Comparison of ENCODE assay signal across 11 mouse cellular contexts in genomic region chr17:55971453-55971852, GRCm38 (mm10). TPM values are rescaled to one million over a fixed set of nuclear protein-coding genes. Genes with fewer than 3 reads are reported as not detected.
DNase-seq lines count a peak whose midpoint lies in the region; ATAC-seq and TF ChIP-seq lines count a peak whose summit lies in the region.
"Had no signal": no experiment of that assay in that cellular context is flagged by ENCODE, and none has a peak within 500 bp of the region (broad histone marks: within the 10 kb centered on the region; RNA-seq: fewer than 3 reads in every experiment).

No protein-coding gene starts in this region.

- no peak for DNase-seq in heart, postnatal 0 days (ENCODE audit: low spot score)
- DNase-seq in heart, postnatal 14 days: no peak
- no peak for DNase-seq in forebrain, embryonic 11.5 days (ENCODE audit: low spot score)
- DNase-seq in limb, embryonic 14.5 days (ENCODE audit: low spot score): no peak
- DNase-seq in adipocyte (ENCODE audit: low spot score): no peak
- DNase-seq in spleen, postnatal 36 days (ENCODE audit: low spot score in 2 of 2): no peak
- no peak for DNase-seq in kidney, postnatal 25 days
- DNase-seq: gastrocnemius, postnatal 10 days had no signal

- H3K4me2 ChIP-seq in heart, postnatal 0 days (ENCODE audit: low read depth, low read length): no peak overlapping the region
- H3K4me2 ChIP-seq in forebrain, embryonic 11.5 days (ENCODE audit: low read depth, low read length, severe bottlenecking): peak overlapping the region; percentile 91
- peak overlapping the region; percentile 90 for H3K4me2 ChIP-seq in limb, embryonic 14.5 days (replicated peaks; ENCODE audit: low read depth, low read length, severe bottlenecking)

- intact Hi-C loops in heart, postnatal 14 days (cut with DNase I): no loop called here

- peaks cover 11% of the 10 kb centered on the region; the same call in 1 of the 2 replicates for H3K4me1 ChIP-seq in heart, postnatal 0 days (ENCODE audit: control insufficient read depth, insufficient read depth)
- H3K4me1 ChIP-seq in cortical plate, adult 2 months (ENCODE audit: control insufficient read depth, insufficient read depth, low read length): peaks cover 5% of the 10 kb centered on the region
- peaks cover 13% of the 10 kb centered on the region for H3K4me1 ChIP-seq in forebrain, embryonic 11.5 days (replicated peaks; ENCODE audit: control insufficient read depth, insufficient read depth, low read length)
- peaks cover 6% of the 10 kb centered on the region; the same call in 1 of the 2 replicates for H3K4me1 ChIP-seq in limb, embryonic 14.5 days (ENCODE audit: control insufficient read depth, insufficient read depth, low read length)

- WGBS in heart, postnatal 0 days: 37% methylated on average over 22 of the region's 22 CpGs
- 23% methylated on average over 22 of the region's 22 CpGs for WGBS in forebrain, embryonic 11.5 days
- 28% methylated on average over 21 of the region's 22 CpGs for WGBS in limb, embryonic 14.5 days

- TF ChIP-seq EP300 in heart, postnatal 0 days (IDR thresholded peaks at IDR 0.05; ENCODE audit: low read depth): no peak

- no peak overlapping the region for H3K27ac ChIP-seq in heart, postnatal 0 days (ENCODE audit: low read depth)
- no peak overlapping the region for H3K27ac ChIP-seq in cortical plate, adult 2 months (ENCODE audit: insufficient read depth, low read length)
- H3K27ac ChIP-seq in forebrain, embryonic 11.5 days (ENCODE audit: low read depth, low read length): no peak overlapping the region
- H3K27ac ChIP-seq in limb, embryonic 14.5 days (replicated peaks; ENCODE audit: low read depth, low read length): no peak overlapping the region

- no peak overlapping the region for H3K4me3 ChIP-seq in heart, postnatal 0 days (ENCODE audit: low read depth, low read length)
- peak overlapping the region; percentile 44; the same call in 1 of the 2 replicates for H3K4me3 ChIP-seq in cortical plate, adult 2 months (ENCODE audit: insufficient read depth, low read length)
- H3K4me3 ChIP-seq in forebrain, embryonic 11.5 days (ENCODE audit: low read depth, low read length): peak overlapping the region; percentile 57
- peak overlapping the region; percentile 63 for H3K4me3 ChIP-seq in limb, embryonic 14.5 days (replicated peaks; ENCODE audit: low read length)
- H3K4me3 ChIP-seq: myocyte had no signal

- no peak for TF ChIP-seq POLR2A in cortical plate, adult 2 months (IDR thresholded peaks at IDR 0.05; ENCODE audit: extremely low read depth, insufficient read depth, low read length)
- no peak for TF ChIP-seq POLR2A in limb, embryonic 14.5 days (IDR thresholded peaks at IDR 0.05; ENCODE audit: borderline replicate concordance, extremely low read depth, insufficient read depth, insufficient read length)

- ATAC-seq in heart, postnatal 0 days (ENCODE audit: insufficient read depth, low read depth): no peak
- no peak for ATAC-seq in forebrain, embryonic 11.5 days (replicated peaks; ENCODE audit: low FRiP score)
- ATAC-seq in limb, embryonic 14.5 days (ENCODE audit: low FRiP score, low read depth): no peak

- TF ChIP-seq CTCF in heart, postnatal 0 days (IDR thresholded peaks at IDR 0.05; ENCODE audit: low read depth): no peak
- TF ChIP-seq CTCF in cortical plate, adult 2 months (IDR thresholded peaks at IDR 0.05; ENCODE audit: extremely low read depth, insufficient read depth, low read length): no peak

- peaks cover 15% of the 10 kb centered on the region for H3K27me3 ChIP-seq in heart, postnatal 0 days (ENCODE audit: control insufficient read depth, insufficient read depth, low read length)
- no peaks in the 10 kb centered on the region for H3K27me3 ChIP-seq in forebrain, embryonic 11.5 days (ENCODE audit: control insufficient read depth, insufficient read depth, low read length)
- H3K27me3 ChIP-seq in limb, embryonic 14.5 days (ENCODE audit: control insufficient read depth, insufficient read depth, low read length): no peaks in the 10 kb centered on the region

- peaks cover 14% of the 10 kb centered on the region for H3K36me3 ChIP-seq in heart, postnatal 0 days (replicated peaks; ENCODE audit: control insufficient read depth, insufficient read depth, low read length)
- H3K36me3 ChIP-seq in forebrain, embryonic 11.5 days (ENCODE audit: control insufficient read depth, insufficient read depth, low read length): no peaks in the 10 kb centered on the region
- peaks cover 23% of the 10 kb centered on the region for H3K36me3 ChIP-seq in limb, embryonic 14.5 days (ENCODE audit: control insufficient read depth, insufficient read depth, low read length)

- 0 out of 2 replicates have a peak overlapping the region, but pooled peaks have one; percentile 18 for H3K9ac ChIP-seq in heart, postnatal 0 days (replicated peaks; ENCODE audit: low read depth, low read length)
- peak overlapping the region; percentile 85 for H3K9ac ChIP-seq in forebrain, embryonic 11.5 days (ENCODE audit: low read length)
- peak overlapping the region; percentile 80; the same call in 1 of the 2 replicates for H3K9ac ChIP-seq in limb, embryonic 14.5 days (ENCODE audit: low read depth, low read length, severe bottlenecking)

- no peaks in the 10 kb centered on the region for H3K9me3 ChIP-seq in heart, postnatal 0 days (replicated peaks; ENCODE audit: control insufficient read depth, low read length)
- no peaks in the 10 kb centered on the region for H3K9me3 ChIP-seq in forebrain, embryonic 11.5 days (ENCODE audit: control insufficient read depth, low read length)
- H3K9me3 ChIP-seq in limb, embryonic 14.5 days (ENCODE audit: control insufficient read depth, low read length): no peaks in the 10 kb centered on the region
- H3K9me3 ChIP-seq: G1E had no signal

RNA-seq across cellular contexts. Expression of gene Shd, which starts 1.2 kb away (rescaled TPM):
- total RNA-seq in heart, postnatal 0 days (2014; rRNA removed; ENCODE audit: low replicate concordance): 7.5 and 11.7 TPM in 2 replicates
- polyA plus RNA-seq in heart, postnatal 0 days (2015; fragmentation: Nextera tagmentation; extraction: Ambion mirVana): 5.0 and 5.7 TPM in 2 replicates
- 1 to 10 TPM; 1.3 to 3.1 TPM for total RNA-seq in heart, postnatal 14 days (2021)
- polyA plus RNA-seq in cortical plate, adult 2 months (2012; rRNA removed): 74.8 and 83.5 TPM in 2 replicates
- 65.1 and 77.9 TPM in 2 replicates for polyA plus RNA-seq in forebrain, embryonic 11.5 days (2014; fragmentation: Nextera tagmentation; extraction: Ambion mirVana)
- 58.0 and 77.5 TPM in 2 replicates for polyA plus RNA-seq in limb, embryonic 14.5 days (2012; rRNA removed)
- polyA plus RNA-seq in limb, embryonic 14.5 days (2014; fragmentation: Nextera tagmentation; extraction: Ambion mirVana): 25.8 and 33.7 TPM in 2 replicates
- total RNA-seq: G1E had no signal

RNA-seq across cellular contexts. Expression of gene Yju2, which starts 12.6 kb away (rescaled TPM):
- 5.9 and 6.4 TPM in 2 replicates for total RNA-seq in heart, postnatal 0 days (2014; rRNA removed; ENCODE audit: low replicate concordance)
- 12.3 and 12.8 TPM in 2 replicates for polyA plus RNA-seq in heart, postnatal 0 days (2015; fragmentation: Nextera tagmentation; extraction: Ambion mirVana)
- 10 to 100 TPM; 10.8 to 12.6 TPM for total RNA-seq in heart, postnatal 14 days (2021)
- polyA plus RNA-seq in cortical plate, adult 2 months (2012; rRNA removed): 9.1 and 11.0 TPM in 2 replicates
- 27.4 and 28.2 TPM in 2 replicates for polyA plus RNA-seq in forebrain, embryonic 11.5 days (2014; fragmentation: Nextera tagmentation; extraction: Ambion mirVana)
- polyA plus RNA-seq in limb, embryonic 14.5 days (2012; rRNA removed): 9.3 and 13.3 TPM in 2 replicates
- polyA plus RNA-seq in limb, embryonic 14.5 days (2014; fragmentation: Nextera tagmentation; extraction: Ambion mirVana): 16.7 and 19.2 TPM in 2 replicates

RNA-seq across cellular contexts. Expression of gene Fsd1, which starts 14.9 kb away (rescaled TPM):
- total RNA-seq in heart, postnatal 0 days (2014; rRNA removed; ENCODE audit: low replicate concordance): not detected in 2 replicates
- polyA plus RNA-seq in heart, postnatal 0 days (2015; fragmentation: Nextera tagmentation; extraction: Ambion mirVana): 0.26 and 0.51 TPM in 2 replicates
- under 1 TPM in 1 of 2 experiments, not detected in 1; 0.74 TPM for total RNA-seq in heart, postnatal 14 days (2021)
- polyA plus RNA-seq in cortical plate, adult 2 months (2012; rRNA removed): 76.7 and 91.0 TPM in 2 replicates
- 61.9 and 71.1 TPM in 2 replicates for polyA plus RNA-seq in forebrain, embryonic 11.5 days (2014; fragmentation: Nextera tagmentation; extraction: Ambion mirVana)
- 27.5 and 29.4 TPM in 2 replicates for polyA plus RNA-seq in limb, embryonic 14.5 days (2012; rRNA removed)
- 14.2 and 18.7 TPM in 2 replicates for polyA plus RNA-seq in limb, embryonic 14.5 days (2014; fragmentation: Nextera tagmentation; extraction: Ambion mirVana)
- polyA plus RNA-seq: G1E had no signal

RNA-seq across cellular contexts. Expression of gene Ebi3, which starts 19.0 kb away (rescaled TPM):
- total RNA-seq in heart, postnatal 0 days (2014; rRNA removed; ENCODE audit: low replicate concordance): not detected in 2 replicates
- 0.37 and 1.1 TPM in 2 replicates for polyA plus RNA-seq in heart, postnatal 0 days (2015; fragmentation: Nextera tagmentation; extraction: Ambion mirVana)
- total RNA-seq in heart, postnatal 14 days (2021): under 1 TPM; 0.63 to 0.81 TPM
- polyA plus RNA-seq in cortical plate, adult 2 months (2012; rRNA removed): 2.1 and 2.3 TPM in 2 replicates
- polyA plus RNA-seq in forebrain, embryonic 11.5 days (2014; fragmentation: Nextera tagmentation; extraction: Ambion mirVana): 2.0 and 2.1 TPM in 2 replicates
- 2.3 and 2.8 TPM in 2 replicates for polyA plus RNA-seq in limb, embryonic 14.5 days (2012; rRNA removed)
- polyA plus RNA-seq in limb, embryonic 14.5 days (2014; fragmentation: Nextera tagmentation; extraction: Ambion mirVana): 1.7 and 2.2 TPM in 2 replicates
- polyA plus RNA-seq: myocyte had no signal

RNA-seq across cellular contexts. Expression of gene Zfp119b, which starts 22.2 kb away (rescaled TPM):
- total RNA-seq in heart, postnatal 0 days (2014; rRNA removed; ENCODE audit: low replicate concordance): 2.9 and 3.8 TPM in 2 replicates
- polyA plus RNA-seq in heart, postnatal 0 days (2015; fragmentation: Nextera tagmentation; extraction: Ambion mirVana): 5.6 and 6.8 TPM in 2 replicates
- 1 to 10 TPM; 3.3 to 4.1 TPM for total RNA-seq in heart, postnatal 14 days (2021)
- 2.5 and 3.2 TPM in 2 replicates for polyA plus RNA-seq in cortical plate, adult 2 months (2012; rRNA removed)
- polyA plus RNA-seq in forebrain, embryonic 11.5 days (2014; fragmentation: Nextera tagmentation; extraction: Ambion mirVana): 5.5 and 8.5 TPM in 2 replicates
- 1.9 and 3.5 TPM in 2 replicates for polyA plus RNA-seq in limb, embryonic 14.5 days (2012; rRNA removed)
- 7.1 and 8.3 TPM in 2 replicates for polyA plus RNA-seq in limb, embryonic 14.5 days (2014; fragmentation: Nextera tagmentation; extraction: Ambion mirVana)

Comparison
In these comparisons a context has a peak if more than half of its experiments do, and no peak if none do; other contexts are left out.
1. H3K9ac ChIP-seq: peak in every context shown above with its lines; median percentile 85 in forebrain, embryonic 11.5 days; 80 in limb, embryonic 14.5 days; 18 in heart, postnatal 0 days.
2. RNA of gene Fsd1, which starts 14.9 kb away (polyA plus RNA-seq): 76.7 to 91.0 TPM in cortical plate, adult 2 months, 61.9 to 71.1 TPM in forebrain, embryonic 11.5 days and 14.2 to 29.4 TPM in limb, embryonic 14.5 days; 0.26 to 0.51 TPM in heart, postnatal 0 days; every median in the first group is over 10 times any median in the second.